Mouse (Mus musculus): ENCODE measurements around the gene Spen. TPM values are rescaled to one million over a fixed set of nuclear protein-coding genes. Genes with fewer than 3 reads are reported as not detected.

Spen gene
- total RNA-seq, 1 experiment, result 58.6 TPM

DNA sequence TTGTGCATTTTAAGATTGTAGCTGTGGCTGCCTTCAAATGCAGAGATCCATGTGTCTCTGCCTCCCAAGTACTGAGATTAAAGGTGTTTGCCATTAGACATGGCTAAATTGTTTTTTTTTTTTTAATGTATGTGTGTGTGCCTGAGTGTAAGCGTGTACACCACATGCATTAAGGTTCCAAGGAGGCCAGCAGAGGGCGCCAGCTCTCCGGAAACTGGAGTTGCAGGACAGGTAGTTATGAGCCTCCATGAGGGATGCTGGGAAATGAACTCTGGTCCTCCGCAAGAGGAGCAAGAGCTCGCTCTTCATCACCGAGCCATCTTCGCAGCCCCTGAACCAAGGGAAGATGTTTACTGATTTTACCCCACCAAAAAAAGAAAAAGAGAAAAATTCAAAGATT, 38.5 kb upstream of the Spen start:
- no peak overlapping the region for H3K4me3 ChIP-seq (ENCODE audit: insufficient read depth in 1 of 2, low read depth in 1 of 2, low read length in 2 of 2, poor library complexity in 1 of 2, severe bottlenecking in 1 of 2)
- H3K9me3 ChIP-seq (ENCODE audit: control insufficient read depth, insufficient read depth, low read depth, low read length), result no peaks in the 10 kb centered on the region
- H3K9ac ChIP-seq (ENCODE audit: insufficient read depth, low read depth, low read length, poor library complexity, severe bottlenecking), result no peak overlapping the region; the same call in 1 of the 2 replicates
- peak; percentile 91 for DNase-seq (ENCODE audit: low read depth, low spot score)
- TF ChIP-seq CHD2 (IDR thresholded peaks at IDR 0.05; ENCODE audit: low read depth, low read length) (no peak), ZNF384 (IDR thresholded peaks at IDR 0.05; ENCODE audit: low read depth, low read length) (peak; percentile 48; the same call in 1 of the 2 replicates)
- H3K27ac ChIP-seq (ENCODE audit: insufficient read depth, low read depth, low read length, poor library complexity, severe bottlenecking), result peak overlapping the region; percentile 59; the same call in 1 of the 2 replicates
- H3K4me1 ChIP-seq (ENCODE audit: control insufficient read depth in 2 of 2, insufficient read depth in 2 of 2, low read length in 2 of 2, poor library complexity in 1 of 2), result peaks cover 7 to 20% of the 10 kb centered on the region in 2 experiments
- peaks cover 26% of the 10 kb centered on the region for H3K36me3 ChIP-seq (ENCODE audit: control insufficient read depth, insufficient read depth, low read length, poor library complexity, severe bottlenecking)
- in situ Hi-C loops (cut with MboI; ENCODE audit: low sequenced_read_pairs in 2 of 2, unreplicated experiment in 2 of 2), result no loop called here

DNA sequence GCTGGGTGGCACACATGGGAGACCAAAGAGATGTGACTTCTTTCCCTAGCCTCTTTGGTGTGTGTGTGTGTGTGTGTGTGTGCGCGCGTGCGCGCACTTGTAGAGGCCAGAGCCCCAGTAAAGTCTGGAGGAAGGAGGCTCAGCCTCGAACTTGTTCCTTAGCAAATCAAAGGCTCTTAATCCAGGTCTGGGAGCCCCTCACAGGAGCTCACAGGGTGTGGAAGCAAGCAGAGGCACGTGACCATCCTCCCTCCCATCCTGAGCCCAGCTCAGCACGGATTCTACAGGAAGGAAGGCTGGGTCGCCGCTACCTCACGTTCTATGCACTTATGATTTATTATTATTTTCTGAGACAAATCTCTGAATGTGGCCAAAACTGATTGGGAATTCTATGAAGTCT, 38.0 kb upstream of the Spen start:
- H3K27ac ChIP-seq (ENCODE audit: insufficient read depth, low read depth, low read length, poor library complexity, severe bottlenecking), result peak overlapping the region; percentile 59
- TF ChIP-seq ZC3H11A (IDR thresholded peaks at IDR 0.05; ENCODE audit: borderline replicate concordance, low read depth, low read length) (no peak), ZNF384 (IDR thresholded peaks at IDR 0.05; ENCODE audit: low read depth, low read length) (no peak), MAFK (IDR thresholded peaks at IDR 0.05; ENCODE audit: insufficient read depth, low read depth, low read length) (no peak), HCFC1 (IDR thresholded peaks at IDR 0.05; ENCODE audit: borderline replicate concordance, insufficient read depth, low read length) (no peak), CHD2 (IDR thresholded peaks at IDR 0.05; ENCODE audit: low read depth, low read length) (no peak)
- no peak for DNase-seq (ENCODE audit: low read depth, low spot score)
- peaks cover 25% of the 10 kb centered on the region for H3K36me3 ChIP-seq (ENCODE audit: control insufficient read depth, insufficient read depth, low read length, poor library complexity, severe bottlenecking)
- H3K4me3 ChIP-seq (ENCODE audit: insufficient read depth in 1 of 2, low read depth in 1 of 2, low read length in 2 of 2, poor library complexity in 1 of 2, severe bottlenecking in 1 of 2), result no peak overlapping the region
- no peaks in the 10 kb centered on the region for H3K9me3 ChIP-seq (ENCODE audit: control insufficient read depth, insufficient read depth, low read depth, low read length)
- H3K4me1 ChIP-seq (ENCODE audit: control insufficient read depth in 2 of 2, insufficient read depth in 2 of 2, low read length in 2 of 2, poor library complexity in 1 of 2), result peaks cover 8 to 23% of the 10 kb centered on the region in 2 experiments
- H3K9ac ChIP-seq (ENCODE audit: insufficient read depth, low read depth, low read length, poor library complexity, severe bottlenecking), result peak overlapping the region; percentile 59; the same call in 1 of the 2 replicates
- in situ Hi-C loops (cut with MboI; ENCODE audit: low sequenced_read_pairs in 2 of 2, unreplicated experiment in 2 of 2), result no loop called here

DNA sequence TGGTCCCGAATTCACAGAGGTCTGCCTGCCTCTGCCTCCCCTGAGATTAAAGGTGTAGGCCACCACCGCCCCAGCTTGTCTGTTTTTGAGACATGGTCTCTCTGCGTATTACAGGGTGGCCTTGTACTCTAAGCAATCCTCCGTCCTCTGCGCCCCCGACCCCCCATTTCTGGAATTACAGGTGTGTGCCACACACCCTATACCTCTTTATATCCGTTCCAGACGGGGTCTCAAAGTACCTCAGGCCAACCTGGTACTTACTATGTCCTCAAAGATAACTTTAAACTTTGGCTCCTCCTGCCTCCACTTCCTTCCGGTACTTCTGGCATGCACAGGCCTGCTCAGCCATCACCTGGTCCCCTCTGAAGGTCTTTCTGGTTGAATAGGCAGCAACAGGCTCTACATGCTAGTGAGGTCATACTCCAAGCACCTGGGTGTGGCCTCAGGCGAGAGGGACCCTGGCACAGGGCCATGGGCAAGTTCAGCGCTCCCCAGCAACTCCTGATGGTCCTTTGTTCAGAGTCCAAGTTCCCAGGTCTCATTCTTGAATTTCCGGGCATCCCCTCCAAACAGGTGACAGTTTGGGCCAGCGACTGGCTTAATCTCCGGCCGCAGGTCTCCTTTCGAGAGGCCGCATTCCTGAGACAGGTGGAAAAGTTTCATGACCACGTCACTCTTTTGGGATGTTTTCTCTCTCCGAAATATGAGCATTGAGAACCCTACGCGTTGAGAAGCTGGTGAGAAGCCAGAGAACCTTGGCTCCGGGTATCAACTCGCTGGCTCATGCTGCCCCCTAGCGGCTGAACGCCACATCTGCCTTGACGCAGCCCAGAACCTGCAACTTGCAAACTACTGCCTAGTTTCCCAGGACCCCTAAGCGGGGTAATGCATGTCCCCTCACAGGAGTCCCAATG, 36.6 kb upstream of the Spen start:
- in situ Hi-C loops (cut with MboI; ENCODE audit: low sequenced_read_pairs in 2 of 2, unreplicated experiment in 2 of 2), result no loop called here
- DNase-seq (ENCODE audit: low read depth, low spot score), result peak; percentile 81
- peak overlapping the region; percentile 49 for H3K27ac ChIP-seq (ENCODE audit: insufficient read depth, low read depth, low read length, poor library complexity, severe bottlenecking)
- peak overlapping the region; percentile 69 for H3K9ac ChIP-seq (ENCODE audit: insufficient read depth, low read depth, low read length, poor library complexity, severe bottlenecking)
- peaks cover 14% of the 10 kb centered on the region for H3K36me3 ChIP-seq (ENCODE audit: control insufficient read depth, insufficient read depth, low read length, poor library complexity, severe bottlenecking)
- no peaks in the 10 kb centered on the region for H3K9me3 ChIP-seq (ENCODE audit: control insufficient read depth, insufficient read depth, low read depth, low read length)
- peaks cover 10 to 29% of the 10 kb centered on the region in 2 experiments for H3K4me1 ChIP-seq (ENCODE audit: control insufficient read depth in 2 of 2, insufficient read depth in 2 of 2, low read length in 2 of 2, poor library complexity in 1 of 2)
- H3K4me3 ChIP-seq (ENCODE audit: insufficient read depth in 1 of 2, low read depth in 1 of 2, low read length in 2 of 2, poor library complexity in 1 of 2, severe bottlenecking in 1 of 2), result peak overlapping the region; percentile 2 to 52; a peak in 2 of 4 replicates
- peak; percentile 72; the same call in 1 of the 2 replicates for TF ChIP-seq ZC3H11A (IDR thresholded peaks at IDR 0.05; ENCODE audit: borderline replicate concordance, low read depth, low read length)
- TF ChIP-seq CHD2 (IDR thresholded peaks at IDR 0.05; ENCODE audit: low read depth, low read length), result 0 out of 2 replicates have a peak, but pooled peaks have one; percentile 53
- no peak for TF ChIP-seq HCFC1 (IDR thresholded peaks at IDR 0.05; ENCODE audit: borderline replicate concordance, insufficient read depth, low read length)

DNA sequence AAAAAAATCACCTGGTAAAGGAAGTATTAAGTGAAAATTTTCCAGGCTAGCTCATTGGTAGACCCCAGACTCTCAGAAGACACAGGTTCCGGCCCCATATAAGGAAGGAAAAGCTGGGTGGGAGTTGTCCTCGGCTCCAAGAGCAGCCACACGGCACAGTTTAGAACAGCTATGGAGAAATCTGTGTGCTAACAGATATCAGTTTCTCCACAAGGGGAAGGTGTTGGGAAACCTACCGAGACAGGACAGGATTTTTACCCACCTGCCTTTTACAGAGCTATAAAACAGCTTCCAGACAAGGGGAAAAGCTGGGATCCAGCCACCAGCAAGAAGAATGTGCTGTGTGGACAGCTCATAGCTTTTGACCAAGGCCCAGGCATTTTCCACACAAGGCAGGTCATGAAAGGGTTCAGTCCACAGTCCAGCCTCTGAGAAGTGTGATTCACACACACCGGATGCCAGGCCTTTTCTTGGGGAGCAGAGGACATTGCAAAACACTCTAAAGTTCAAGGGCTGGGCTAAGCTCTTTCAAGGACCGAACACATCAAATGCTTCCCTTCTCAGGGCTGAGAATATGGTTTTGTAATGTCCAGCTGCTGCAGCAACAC, 35.1 kb upstream of the Spen start:
- peak overlapping the region in 1 of 2 experiments; percentile 10; a peak in 1 of 4 replicates for H3K4me3 ChIP-seq (ENCODE audit: insufficient read depth in 1 of 2, low read depth in 1 of 2, low read length in 2 of 2, poor library complexity in 1 of 2, severe bottlenecking in 1 of 2)
- peak overlapping the region; percentile 78 for H3K27ac ChIP-seq (ENCODE audit: insufficient read depth, low read depth, low read length, poor library complexity, severe bottlenecking)
- in situ Hi-C loops (cut with MboI; ENCODE audit: low sequenced_read_pairs in 2 of 2, unreplicated experiment in 2 of 2), result no loop called here
- no peaks in the 10 kb centered on the region for H3K9me3 ChIP-seq (ENCODE audit: control insufficient read depth, insufficient read depth, low read depth, low read length)
- peak overlapping the region; percentile 41; the same call in 1 of the 2 replicates for H3K9ac ChIP-seq (ENCODE audit: insufficient read depth, low read depth, low read length, poor library complexity, severe bottlenecking)
- peaks cover 6% of the 10 kb centered on the region for H3K36me3 ChIP-seq (ENCODE audit: control insufficient read depth, insufficient read depth, low read length, poor library complexity, severe bottlenecking)
- DNase-seq (ENCODE audit: low read depth, low spot score), result no peak
- H3K4me1 ChIP-seq (ENCODE audit: control insufficient read depth in 2 of 2, insufficient read depth in 2 of 2, low read length in 2 of 2, poor library complexity in 1 of 2), result peaks cover 13 to 35% of the 10 kb centered on the region in 2 experiments
- TF ChIP-seq HCFC1 (IDR thresholded peaks at IDR 0.05; ENCODE audit: borderline replicate concordance, insufficient read depth, low read length), result no peak
- TF ChIP-seq MAFK (IDR thresholded peaks at IDR 0.05; ENCODE audit: insufficient read depth, low read depth, low read length), result no peak
- no peak for TF ChIP-seq ZC3H11A (IDR thresholded peaks at IDR 0.05; ENCODE audit: borderline replicate concordance, low read depth, low read length)
- TF ChIP-seq CHD2 (IDR thresholded peaks at IDR 0.05; ENCODE audit: low read depth, low read length), result no peak
- TF ChIP-seq ZNF384 (IDR thresholded peaks at IDR 0.05; ENCODE audit: low read depth, low read length), result no peak
